Mouse (Mus musculus): Measurements from ENCODE around the gene Jph2. TPM values are rescaled to one million over a fixed set of nuclear protein-coding genes. Genes with fewer than 3 reads are reported as not detected.

Jph2 gene
- 0.74 and 0.75 TPM in 2 replicates for polyA plus RNA-seq (2015; fragmentation: Nextera tagmentation; extraction: Ambion mirVana)

DNA sequence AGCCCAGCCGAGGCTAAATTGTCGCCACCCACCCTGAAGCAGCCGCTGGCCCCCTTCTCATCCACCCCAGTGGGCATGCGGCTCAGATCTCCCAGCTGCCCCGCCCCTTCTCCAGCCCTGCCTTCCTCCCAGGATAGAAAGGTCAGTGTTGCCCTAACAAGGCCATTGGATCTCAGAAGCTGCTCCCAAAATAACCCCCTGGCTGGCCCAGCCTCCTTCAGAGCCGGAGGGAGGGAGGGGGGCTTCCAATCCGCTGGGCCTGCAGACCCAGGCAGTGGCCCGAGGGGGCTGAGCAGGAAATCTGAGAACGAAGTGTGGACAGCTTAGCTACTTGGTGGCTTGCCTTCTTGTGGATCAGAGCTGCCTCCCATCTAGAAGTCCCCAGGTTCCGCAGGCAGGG lies at the start of gene Jph2:
Jph2 (minus strand) TSS at position 89 of the 400 bp plus-strand sequence.
- Histone ChIP-seq H3K4me2 (peak within 1 kb of the TSS; percentile 20; the same call in 1 of the 2 replicates), H3K27ac (replicated peaks) (no peak within 1 kb of the TSS), H3K9ac (no peak within 1 kb of the TSS), H3K4me3 (no peak within 1 kb of the TSS), H3K27me3 (no peaks in the 10 kb centered on the region), H3K9me3 (no peaks in the 10 kb centered on the region), H3K36me3 (no peaks in the 10 kb centered on the region), H3K4me1 (replicated peaks) (no peaks in the 10 kb centered on the region)
- WGBS: 12% methylated on average over 10 of the region's 10 CpGs
- ATAC-seq (ENCODE audit: low FRiP score, low read depth): no peak

DNA sequence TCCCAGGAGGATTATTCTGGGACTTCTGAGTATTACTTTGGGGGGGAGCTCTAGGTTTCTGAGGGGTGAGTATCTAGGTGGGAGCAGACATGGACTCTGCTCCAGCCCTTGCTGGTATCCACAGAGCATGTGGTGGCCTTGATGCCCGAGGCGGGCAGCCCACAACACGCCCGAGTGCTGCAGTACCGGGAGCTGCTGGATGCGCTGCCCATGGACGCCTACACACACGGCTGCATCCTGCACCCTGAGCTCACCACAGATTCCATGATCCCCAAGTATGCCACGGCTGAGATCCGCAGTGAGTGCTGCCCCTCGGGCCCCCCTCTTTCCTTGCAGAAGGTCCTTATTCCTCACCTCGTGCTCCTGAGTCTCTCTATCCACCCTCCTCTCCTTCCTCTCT lies 49.6 kb upstream of the Jph2 start:
- Histone ChIP-seq H3K4me2 (no peak overlapping the region), H3K4me1 (replicated peaks) (no peaks in the 10 kb centered on the region), H3K27ac (replicated peaks) (no peak overlapping the region), H3K36me3 (peaks cover 47% of the 10 kb centered on the region), H3K9me3 (no peaks in the 10 kb centered on the region), H3K9ac (no peak overlapping the region), H3K4me3 (no peak overlapping the region), H3K27me3 (no peaks in the 10 kb centered on the region)
- WGBS: 87% methylated on average over 12 of the region's 12 CpGs
- ATAC-seq (ENCODE audit: low FRiP score, low read depth): no peak

DNA sequence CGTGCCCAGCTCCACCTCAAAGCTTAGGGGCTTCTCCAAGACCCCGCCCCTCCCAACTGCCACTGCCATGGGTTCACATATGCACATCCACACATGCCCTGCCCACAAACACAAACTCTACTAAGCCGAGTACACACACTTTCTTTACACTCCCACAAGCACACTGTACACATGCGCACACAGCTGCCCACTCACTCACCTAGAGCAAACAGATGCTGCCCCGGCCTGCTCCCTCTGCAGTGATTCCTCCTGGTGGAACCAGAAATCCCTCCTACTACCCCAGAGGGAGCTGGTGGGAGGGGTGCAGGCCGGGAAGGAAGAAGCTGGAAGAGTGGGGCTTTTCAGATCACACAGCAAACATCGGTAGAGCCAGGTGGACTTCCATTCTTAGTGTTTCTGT lies 46.2 kb upstream of the Jph2 start:
- WGBS: 74% methylated on average over 7 of the region's 7 CpGs
- no peaks in the 10 kb centered on the region for H3K27me3 ChIP-seq

DNA sequence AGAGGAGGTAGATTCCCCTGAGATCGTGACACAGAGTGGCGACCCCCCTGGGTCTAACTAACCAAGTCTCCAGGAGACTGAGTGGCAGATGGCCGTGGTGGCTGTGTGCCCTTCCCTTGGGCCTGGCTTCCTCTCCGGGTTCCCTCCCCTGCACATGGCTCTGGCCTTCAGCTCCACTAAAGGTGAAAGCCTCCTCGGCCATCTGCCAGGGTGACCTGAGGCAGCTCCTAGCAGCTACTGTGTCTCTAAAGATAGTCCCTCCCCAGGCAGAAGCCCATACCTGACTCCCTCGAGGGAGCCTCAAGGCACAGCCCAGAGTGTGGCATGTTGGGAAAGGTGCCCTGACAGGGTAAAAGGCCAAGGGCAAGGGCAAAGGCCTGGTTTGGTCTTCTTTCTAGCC lies 45.8 kb upstream of the Jph2 start:
- ATAC-seq (ENCODE audit: low FRiP score, low read depth): no peak
- 77% methylated on average over 6 of the region's 6 CpGs for WGBS
- Histone ChIP-seq H3K4me1 (replicated peaks) (peaks cover 29% of the 10 kb centered on the region), H3K4me3 (no peak overlapping the region), H3K27ac (replicated peaks) (no peak overlapping the region), H3K36me3 (peaks cover 25% of the 10 kb centered on the region), H3K27me3 (no peaks in the 10 kb centered on the region), H3K9ac (no peak overlapping the region), H3K9me3 (no peaks in the 10 kb centered on the region), H3K4me2 (no peak overlapping the region)

More for the DNA sequence above, 46.2 kb upstream of the Jph2 start:
- H3K27ac ChIP-seq (replicated peaks): no peak overlapping the region
- H3K9ac ChIP-seq: no peak overlapping the region
- peaks cover 29% of the 10 kb centered on the region for H3K4me1 ChIP-seq (replicated peaks)
- no peak for ATAC-seq (ENCODE audit: low FRiP score, low read depth)
- H3K4me2 ChIP-seq: no peak overlapping the region
- no peaks in the 10 kb centered on the region for H3K9me3 ChIP-seq
- H3K4me3 ChIP-seq: no peak overlapping the region
- H3K36me3 ChIP-seq: peaks cover 30% of the 10 kb centered on the region

DNA sequence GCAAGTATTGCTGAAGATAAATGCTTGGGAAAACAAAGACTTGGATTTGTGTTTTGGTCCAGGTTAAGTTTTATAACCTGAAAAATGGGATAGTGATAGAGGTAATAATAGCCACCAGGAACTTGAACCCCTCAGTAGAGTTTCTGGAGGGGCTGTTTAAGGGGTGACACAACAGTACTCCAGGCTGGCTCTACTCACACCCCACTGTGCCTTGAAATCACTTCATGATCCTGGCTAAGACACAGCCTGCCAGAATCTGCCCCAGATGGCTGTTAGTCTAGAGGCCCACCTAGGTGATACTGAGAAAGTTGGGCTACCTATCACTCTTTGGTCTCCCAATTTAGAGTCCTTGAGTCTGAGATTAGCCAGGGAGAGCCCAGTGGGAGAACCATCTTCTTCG lies 41.7 kb upstream of the Jph2 start:
- no peaks in the 10 kb centered on the region for H3K27me3 ChIP-seq
- peak overlapping the region; percentile 74 for H3K4me2 ChIP-seq
- H3K9ac ChIP-seq: peak overlapping the region; percentile 95
- ATAC-seq (ENCODE audit: low FRiP score, low read depth): no peak
- no peaks in the 10 kb centered on the region for H3K36me3 ChIP-seq
- H3K27ac ChIP-seq (replicated peaks): no peak overlapping the region
- H3K4me3 ChIP-seq: peak overlapping the region; percentile 95
- 69% methylated on average over 1 of the region's 1 CpGs for WGBS
- peaks cover 34% of the 10 kb centered on the region for H3K4me1 ChIP-seq (replicated peaks)
- no peaks in the 10 kb centered on the region for H3K9me3 ChIP-seq

DNA sequence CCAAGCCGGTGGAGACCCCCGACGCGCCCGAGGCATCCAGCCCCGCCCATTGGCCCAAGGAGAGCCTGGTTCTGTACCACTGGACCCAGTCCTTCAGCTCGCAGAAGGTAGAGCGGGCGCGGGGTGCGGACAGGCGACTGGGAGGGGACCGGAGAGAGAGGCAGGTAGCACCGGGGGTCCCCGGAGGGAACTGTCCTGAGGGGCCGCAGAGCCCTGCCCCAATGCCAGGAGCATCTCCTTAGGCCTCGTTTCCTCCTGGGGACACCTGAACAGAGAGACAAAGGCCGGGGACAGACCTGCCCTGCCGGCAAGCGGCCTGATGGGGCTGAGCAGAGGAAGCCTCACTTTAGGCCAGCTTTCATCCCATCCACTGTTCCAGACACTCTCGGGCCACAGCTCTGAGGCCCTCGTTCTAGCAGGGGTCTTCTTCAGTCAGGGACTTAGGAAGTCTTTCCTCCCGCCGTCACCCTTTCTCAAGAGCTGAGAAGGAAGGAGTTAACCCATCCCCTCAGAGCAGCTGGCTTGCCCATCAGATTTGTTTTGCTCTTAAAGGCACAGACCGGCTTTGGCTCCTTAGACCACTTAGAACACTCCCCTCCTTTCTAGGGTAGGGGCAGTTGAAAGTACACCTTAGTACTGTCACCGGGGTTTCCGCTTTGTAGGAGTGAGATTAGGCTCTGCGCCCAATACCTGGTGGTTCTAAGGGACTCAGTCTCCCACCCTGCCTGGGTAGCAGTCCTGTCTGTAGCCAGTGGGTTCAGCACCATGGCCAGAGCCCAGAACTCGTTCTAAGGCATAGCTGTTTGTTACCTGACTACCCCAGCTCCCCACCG lies 41.0 kb upstream of the Jph2 start:
- peak overlapping the region; percentile 93 for H3K27ac ChIP-seq (replicated peaks)
- WGBS: 1% methylated on average over 29 of the region's 30 CpGs

DNA sequence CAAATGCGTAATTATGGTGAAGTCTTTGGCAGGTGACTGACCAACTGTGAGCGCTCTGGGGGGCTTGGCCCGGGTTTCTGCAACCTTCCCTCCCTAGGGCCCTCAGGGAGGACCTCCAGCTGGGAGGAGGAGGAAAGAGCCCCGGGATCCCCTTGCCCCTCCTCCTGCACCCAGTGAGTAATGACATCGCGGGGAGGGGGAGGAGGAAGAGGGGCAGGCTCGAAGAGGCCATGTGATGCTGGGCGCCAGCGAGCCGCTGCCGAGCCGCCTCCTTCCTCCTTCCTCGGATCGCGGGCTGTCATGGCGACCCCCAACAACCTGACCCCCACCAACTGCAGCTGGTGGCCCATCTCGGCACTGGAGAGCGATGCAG lies 40.4 kb upstream of the Jph2 start, which contains the start of gene Gdap1l1:
Gdap1l1 (plus strand) TSS at position 231 of the 373 bp plus-strand sequence.
- peak within 1 kb of the TSS; percentile 95 for H3K9ac ChIP-seq
- H3K27ac ChIP-seq (replicated peaks): peak within 1 kb of the TSS; percentile 93
- peak; percentile 82 for ATAC-seq (ENCODE audit: low FRiP score, low read depth)
- WGBS: 0% methylated on average over 18 of the region's 18 CpGs
- H3K4me3 ChIP-seq: peak within 1 kb of the TSS; percentile 95
- peaks cover 34% of the 10 kb centered on the region for H3K4me1 ChIP-seq (replicated peaks)
- H3K27me3 ChIP-seq: no peaks in the 10 kb centered on the region
- peak within 1 kb of the TSS; percentile 74 for H3K4me2 ChIP-seq
- no peaks in the 10 kb centered on the region for H3K9me3 ChIP-seq
- no peaks in the 10 kb centered on the region for H3K36me3 ChIP-seq

More for the DNA sequence above, 41.0 kb upstream of the Jph2 start:
- Histone ChIP-seq H3K36me3 (no peaks in the 10 kb centered on the region), H3K4me1 (replicated peaks) (peaks cover 34% of the 10 kb centered on the region), H3K9me3 (no peaks in the 10 kb centered on the region), H3K4me2 (peak overlapping the region; percentile 74), H3K9ac (peak overlapping the region; percentile 95), H3K4me3 (peak overlapping the region; percentile 95), H3K27me3 (no peaks in the 10 kb centered on the region)
- peak; percentile 63 for ATAC-seq (ENCODE audit: low FRiP score, low read depth)

DNA sequence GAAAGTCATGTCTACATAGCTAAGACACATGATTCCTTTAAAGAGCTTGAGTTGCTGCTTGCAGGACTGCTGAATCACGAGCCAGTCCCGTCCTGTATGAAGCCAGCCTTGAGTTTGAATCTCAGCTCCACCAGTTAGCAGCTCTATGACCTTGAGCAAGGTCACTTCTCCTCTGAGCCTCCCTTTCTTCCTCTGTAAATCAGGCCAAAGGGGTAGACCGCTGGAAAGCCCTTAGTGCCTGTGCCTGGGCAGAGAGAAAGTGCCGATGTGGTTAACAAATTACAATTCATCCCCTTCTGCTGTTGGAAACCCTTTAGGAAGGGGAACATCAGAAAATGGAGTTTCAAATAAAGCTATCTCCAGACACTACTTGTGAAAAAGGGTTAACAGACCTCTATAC lies 40.0 kb upstream of the Jph2 start:
- Histone ChIP-seq H3K9ac (peak overlapping the region; percentile 95), H3K9me3 (no peaks in the 10 kb centered on the region), H3K4me3 (peak overlapping the region; percentile 95), H3K36me3 (no peaks in the 10 kb centered on the region), H3K4me1 (replicated peaks) (peaks cover 34% of the 10 kb centered on the region), H3K4me2 (peak overlapping the region; percentile 74), H3K27ac (replicated peaks) (peak overlapping the region; percentile 93), H3K27me3 (no peaks in the 10 kb centered on the region)
- 27% methylated on average over 4 of the region's 4 CpGs for WGBS
- no peak for ATAC-seq (ENCODE audit: low FRiP score, low read depth)

DNA sequence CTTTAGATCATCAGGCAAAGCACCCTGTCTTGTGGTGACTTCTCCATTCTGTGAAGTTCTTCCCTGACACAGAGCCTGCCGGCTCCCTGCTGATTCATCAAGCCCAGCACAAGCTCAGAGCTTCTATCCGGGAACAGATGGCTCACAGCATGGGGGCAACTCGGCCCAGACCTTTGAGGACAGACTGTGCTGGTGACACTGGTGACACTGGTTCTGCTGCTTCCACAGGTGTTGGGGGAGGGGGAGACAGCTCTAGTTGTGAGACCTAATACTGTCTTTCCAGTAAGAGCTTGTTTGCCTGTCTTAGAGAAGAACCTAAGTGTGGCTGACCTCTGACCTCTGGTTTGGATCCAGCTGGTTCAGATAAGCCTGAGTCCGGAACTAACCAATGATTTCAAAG lies 36.2 kb upstream of the Jph2 start:
- Histone ChIP-seq H3K27me3 (no peaks in the 10 kb centered on the region), H3K9ac (no peak overlapping the region), H3K9me3 (no peaks in the 10 kb centered on the region), H3K36me3 (no peaks in the 10 kb centered on the region), H3K4me3 (no peak overlapping the region), H3K4me1 (replicated peaks) (peaks cover 5% of the 10 kb centered on the region), H3K27ac (replicated peaks) (no peak overlapping the region), H3K4me2 (no peak overlapping the region)
- ATAC-seq (ENCODE audit: low FRiP score, low read depth): no peak
- 20% methylated on average over 4 of the region's 4 CpGs for WGBS

DNA sequence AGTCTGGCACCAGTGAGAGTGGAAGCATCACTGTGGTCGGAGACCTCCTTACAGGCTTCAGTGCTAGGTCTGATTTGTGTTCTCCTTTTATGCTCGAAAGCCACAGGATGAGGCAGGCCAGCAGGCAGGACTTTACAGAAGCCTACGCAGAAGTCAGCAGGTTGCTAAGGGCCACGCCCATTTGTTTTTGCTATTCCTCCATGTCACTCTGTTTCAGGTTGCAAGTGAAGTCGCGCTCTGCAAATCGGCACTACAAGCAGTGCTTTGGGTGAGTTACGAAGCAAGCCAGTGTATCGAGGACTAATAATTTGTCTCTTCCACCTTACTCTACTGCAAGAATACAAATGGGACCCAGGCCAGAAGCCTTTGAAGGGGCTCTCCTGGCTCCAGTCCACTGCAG lies 33.5 kb upstream of the Jph2 start:
- Histone ChIP-seq H3K4me1 (replicated peaks) (no peaks in the 10 kb centered on the region), H3K9ac (no peak overlapping the region), H3K4me2 (no peak overlapping the region), H3K9me3 (no peaks in the 10 kb centered on the region), H3K27ac (replicated peaks) (no peak overlapping the region), H3K4me3 (no peak overlapping the region), H3K36me3 (no peaks in the 10 kb centered on the region), H3K27me3 (no peaks in the 10 kb centered on the region)
- 90% methylated on average over 9 of the region's 9 CpGs for WGBS
- ATAC-seq (ENCODE audit: low FRiP score, low read depth): no peak

DNA sequence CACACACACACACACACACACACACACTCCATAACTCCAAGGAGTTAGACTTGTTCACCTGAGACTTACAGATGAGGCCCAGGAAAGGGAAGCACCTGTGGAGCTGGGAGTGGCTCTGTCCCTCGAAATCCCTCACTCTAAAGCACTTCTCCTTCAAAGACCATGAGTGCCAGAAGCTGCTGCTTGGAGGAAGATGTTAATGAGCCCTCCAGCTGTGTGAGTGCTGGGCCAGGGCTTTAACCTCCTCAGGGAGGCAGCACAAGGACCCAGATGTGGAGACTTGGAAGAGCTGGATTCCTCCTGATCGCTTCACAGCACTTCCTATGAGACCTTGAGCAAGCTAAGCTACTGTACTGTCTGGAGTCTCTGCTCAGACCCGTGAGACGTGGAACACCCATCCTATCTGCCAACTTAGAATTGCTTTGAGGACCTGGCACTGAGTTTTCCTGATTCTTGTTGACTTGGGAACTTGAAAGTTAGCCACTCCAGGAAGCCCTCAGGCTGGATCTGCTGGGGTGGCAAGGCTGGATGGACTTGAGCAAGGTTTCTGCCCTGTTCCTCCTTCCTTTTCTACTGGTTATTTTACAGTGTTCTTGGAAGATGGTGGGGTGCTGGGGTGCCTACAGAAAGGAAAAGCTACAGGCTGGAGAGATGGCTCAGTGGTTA lies 30.7 kb upstream of the Jph2 start:
- no peak overlapping the region for H3K4me3 ChIP-seq
- no peaks in the 10 kb centered on the region for H3K36me3 ChIP-seq
- no peaks in the 10 kb centered on the region for H3K9me3 ChIP-seq
- H3K27ac ChIP-seq (replicated peaks): no peak overlapping the region
- H3K27me3 ChIP-seq: no peaks in the 10 kb centered on the region
- ATAC-seq (ENCODE audit: low FRiP score, low read depth): no peak
- no peak overlapping the region for H3K9ac ChIP-seq
- WGBS: 64% methylated on average over 4 of the region's 4 CpGs
- no peaks in the 10 kb centered on the region for H3K4me1 ChIP-seq (replicated peaks)
- H3K4me2 ChIP-seq: no peak overlapping the region

DNA sequence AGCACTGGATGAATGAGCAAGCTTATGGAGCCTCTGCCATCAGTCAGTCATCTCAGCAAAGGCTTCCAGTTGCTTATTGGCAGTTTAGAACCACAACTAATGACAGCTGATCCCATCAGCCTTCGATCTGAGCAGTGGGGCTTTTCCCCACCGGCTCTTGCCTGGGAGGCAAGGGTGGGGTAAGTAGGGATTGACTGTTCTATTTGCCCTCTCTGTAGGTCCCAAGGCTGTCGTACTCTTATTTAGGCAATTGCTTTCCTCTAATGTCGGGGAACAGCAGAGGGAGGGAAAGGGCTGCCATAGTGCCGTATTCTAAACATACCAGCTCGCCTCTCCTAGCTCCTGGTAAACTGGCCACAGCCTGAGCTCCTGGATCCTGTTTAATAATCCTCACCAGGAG lies 26.8 kb upstream of the Jph2 start, which contains the start of gene Oser1:
Oser1 (minus strand) TSS at position 101 of the 400 bp plus-strand sequence.
- H3K9me3 ChIP-seq: no peaks in the 10 kb centered on the region
- no peak for ATAC-seq (ENCODE audit: low FRiP score, low read depth)
- 88% methylated on average over 6 of the region's 6 CpGs for WGBS
- 0 out of 2 replicates have a peak, but pooled peaks cover 4% of the 10 kb centered on the region for H3K36me3 ChIP-seq
- peaks cover 17% of the 10 kb centered on the region for H3K4me1 ChIP-seq (replicated peaks)
- no peak within 1 kb of the TSS for H3K9ac ChIP-seq
- no peaks in the 10 kb centered on the region for H3K27me3 ChIP-seq
- no peak within 1 kb of the TSS for H3K4me2 ChIP-seq
- H3K27ac ChIP-seq (replicated peaks): no peak within 1 kb of the TSS
- H3K4me3 ChIP-seq: no peak within 1 kb of the TSS

All from hindbrain, embryonic 15.5 days (tissue).